Mouse (Mus musculus) lung, embryonic 16.5 days (tissue): Measurements from ENCODE around the gene Iqgap3. TPM values are rescaled to one million over a fixed set of nuclear protein-coding genes. Genes with fewer than 3 reads are reported as not detected.

Experiments
- ATAC-seq: fragments of 200-750 bp; cut with Nextera tagmentation; 2 replicates; pipeline ENCODE4 v1.8.0; 2017; ENCODE audit warnings: low read depth, mild to moderate bottlenecking, moderate library complexity
- H3K27ac ChIP-seq: fragments of 300-500 bp; sonication (generic); 2 replicates; pipeline ENCODE4 v1.5.1; 2014; ENCODE audit warnings: mild to moderate bottlenecking, control low read depth, low read length
- H3K27me3 ChIP-seq: fragments of 300-500 bp; sonication (generic); 2 replicates; pipeline ENCODE4 v1.6.1; 2014; ENCODE audit warnings: low read depth, low read length, mixed read lengths; ENCODE audit not compliant: control insufficient read depth, insufficient read depth
- H3K36me3 ChIP-seq: fragments of 300-500 bp; sonication (generic); 2 replicates; pipeline ENCODE4 v1.6.1; 2014; ENCODE audit warnings: low read length; ENCODE audit not compliant: control insufficient read depth, insufficient read depth
- H3K4me1 ChIP-seq: fragments of 300-500 bp; sonication (generic); replicated peaks from 2 replicates; pipeline ENCODE4 v1.6.1; 2014; ENCODE audit warnings: low read length, mixed read lengths; ENCODE audit not compliant: control insufficient read depth, insufficient read depth
- H3K4me2 ChIP-seq: fragments of 300-500 bp; sonication (generic); 2 replicates; pipeline ENCODE4 v1.6.1; 2014; ENCODE audit warnings: low read depth, low read length, control low read depth
- H3K4me3 ChIP-seq: fragments of 300-500 bp; sonication (generic); 2 replicates; pipeline ENCODE4 v1.5.1; 2014; ENCODE audit warnings: mild to moderate bottlenecking, low read length, control low read depth
- H3K9ac ChIP-seq: fragments of 300-500 bp; sonication (generic); 2 replicates; pipeline ENCODE4 v1.6.1; 2014; ENCODE audit warnings: low read length, control low read depth
- H3K9me3 ChIP-seq: fragments of 300-500 bp; sonication (generic); 2 replicates; pipeline ENCODE4 v1.6.1; 2016; ENCODE audit warnings: low read length; ENCODE audit not compliant: control insufficient read depth
- WGBS: fragments of 180-500 bp; shearing (Covaris S2); extraction: QIAGEN DNeasy Blood & Tissue Kit; methylation state at CpG from one replicate; pipeline ENCODE4 v1.1.7; 2014; 5-methylcytosine and 5-hydroxymethylcytosine counted together
- polyA plus RNA-seq: library from polyadenylated mRNA; unstranded; fragments of >200 nt; fragmentation: Nextera tagmentation; extraction: Ambion mirVana; gene quantifications from 2 replicates; pipeline ENCODE4 v1.2.1, GENCODE M21; 2015

The Iqgap3 gene
- polyA plus RNA-seq, 1 experiment from 2014 or later: 26.9 TPM

- Histone ChIP-seq H3K4me1 (peaks cover 6% of the 10 kb centered on the region), H3K9ac (no peak overlapping the region), H3K4me3 (no peak overlapping the region), H3K9me3 (no peaks in the 10 kb centered on the region), H3K4me2 (no peak overlapping the region), H3K36me3 (peaks cover 39% of the 10 kb centered on the region), H3K27ac (no peak overlapping the region), H3K27me3 (no peaks in the 10 kb centered on the region)
- 83% methylated on average over 1 of the region's 1 CpGs for whole genome bisulfite sequencing
- no peak for ATAC-seq
Observed at GRCm38 (mm10) chr3:88087688-88088087, 5.9 kb downstream of the Iqgap3 start.

- Histone ChIP-seq H3K4me1 (no peaks in the 10 kb centered on the region), H3K27me3 (no peaks in the 10 kb centered on the region), H3K4me2 (no peak overlapping the region), H3K9ac (no peak overlapping the region), H3K36me3 (peaks cover 51% of the 10 kb centered on the region), H3K9me3 (no peaks in the 10 kb centered on the region), H3K27ac (no peak overlapping the region), H3K4me3 (no peak overlapping the region)
- no peak for ATAC-seq
- 87% methylated on average over 7 of the region's 7 CpGs for WGBS
Observed at GRCm38 (mm10) chr3:88090106-88090505, 8.3 kb downstream of the Iqgap3 start.

GRCm38 (mm10) chr3:88090616-88091015, 8.8 kb downstream of the Iqgap3 start:
- H3K36me3 ChIP-seq: peaks cover 54% of the 10 kb centered on the region
- H3K4me3 ChIP-seq: no peak overlapping the region
- H3K27ac ChIP-seq: no peak overlapping the region
- no peaks in the 10 kb centered on the region for H3K9me3 ChIP-seq
- no peaks in the 10 kb centered on the region for H3K4me1 ChIP-seq
- WGBS: 86% methylated on average over 6 of the region's 6 CpGs
- H3K9ac ChIP-seq: no peak overlapping the region
- no peak for ATAC-seq
- H3K4me2 ChIP-seq: no peak overlapping the region
- H3K27me3 ChIP-seq: no peaks in the 10 kb centered on the region

- WGBS: 84% methylated on average over 5 of the region's 5 CpGs
- no peak overlapping the region for H3K4me2 ChIP-seq
- no peak overlapping the region for H3K27ac ChIP-seq
- H3K9me3 ChIP-seq: no peaks in the 10 kb centered on the region
- H3K9ac ChIP-seq: no peak overlapping the region
- no peak for ATAC-seq
- H3K36me3 ChIP-seq: peaks cover 62% of the 10 kb centered on the region
- no peak overlapping the region for H3K4me3 ChIP-seq
- H3K27me3 ChIP-seq: no peaks in the 10 kb centered on the region
- H3K4me1 ChIP-seq: no peaks in the 10 kb centered on the region
Observed at GRCm38 (mm10) chr3:88094126-88094525, 12.4 kb downstream of the Iqgap3 start.

GRCm38 (mm10) chr3:88097666-88098065, 15.9 kb downstream of the Iqgap3 start:
- H3K9ac ChIP-seq: no peak overlapping the region
- ATAC-seq: no peak
- WGBS: 64% methylated on average over 6 of the region's 6 CpGs
- no peaks in the 10 kb centered on the region for H3K4me1 ChIP-seq
- no peak overlapping the region for H3K27ac ChIP-seq
- no peaks in the 10 kb centered on the region for H3K27me3 ChIP-seq
- no peak overlapping the region for H3K4me3 ChIP-seq
- H3K9me3 ChIP-seq: no peaks in the 10 kb centered on the region
- no peak overlapping the region for H3K4me2 ChIP-seq
- H3K36me3 ChIP-seq: peaks cover 60% of the 10 kb centered on the region

- Histone ChIP-seq H3K4me3 (no peak overlapping the region), H3K9ac (no peak overlapping the region), H3K36me3 (peaks cover 56% of the 10 kb centered on the region), H3K27me3 (no peaks in the 10 kb centered on the region), H3K4me2 (no peak overlapping the region), H3K27ac (no peak overlapping the region), H3K9me3 (no peaks in the 10 kb centered on the region), H3K4me1 (no peaks in the 10 kb centered on the region)
- 55% methylated on average over 3 of the region's 3 CpGs for WGBS
- no peak for ATAC-seq
Observed at GRCm38 (mm10) chr3:88100251-88100650, 18.5 kb downstream of the Iqgap3 start.

- Histone ChIP-seq H3K9ac (no peak overlapping the region), H3K27ac (no peak overlapping the region), H3K4me3 (no peak overlapping the region), H3K4me2 (no peak overlapping the region), H3K9me3 (no peaks in the 10 kb centered on the region), H3K36me3 (peaks cover 61% of the 10 kb centered on the region), H3K27me3 (no peaks in the 10 kb centered on the region), H3K4me1 (no peaks in the 10 kb centered on the region)
- ATAC-seq: no peak
- WGBS: 92% methylated on average over 7 of the region's 7 CpGs
Observed at GRCm38 (mm10) chr3:88101736-88102135, 20.0 kb downstream of the Iqgap3 start.

- ATAC-seq: 0 out of 2 replicates have a peak, but pooled peaks have one; percentile 41
- 75% methylated on average over 6 of the region's 6 CpGs for WGBS
- peaks cover 56% of the 10 kb centered on the region for H3K36me3 ChIP-seq
Observed at GRCm38 (mm10) chr3:88102196-88102595, 20.4 kb downstream of the Iqgap3 start.

GRCm38 (mm10) chr3:88102611-88103010, 20.8 kb downstream of the Iqgap3 start:
- Histone ChIP-seq H3K9ac (no peak overlapping the region), H3K4me2 (no peak overlapping the region), H3K4me3 (no peak overlapping the region), H3K27me3 (no peaks in the 10 kb centered on the region), H3K4me1 (no peaks in the 10 kb centered on the region), H3K9me3 (no peaks in the 10 kb centered on the region), H3K36me3 (peaks cover 55% of the 10 kb centered on the region), H3K27ac (peak overlapping the region; percentile 51; the same call in 1 of the 2 replicates)
- no peak for ATAC-seq
- 65% methylated on average over 6 of the region's 6 CpGs for WGBS

More at GRCm38 (mm10) chr3:88102196-88102595, 20.4 kb downstream of the Iqgap3 start:
- no peak overlapping the region for H3K4me3 ChIP-seq
- H3K27me3 ChIP-seq: no peaks in the 10 kb centered on the region
- H3K4me1 ChIP-seq: no peaks in the 10 kb centered on the region
- H3K9ac ChIP-seq: no peak overlapping the region
- peak overlapping the region; percentile 51; the same call in 1 of the 2 replicates for H3K27ac ChIP-seq
- no peaks in the 10 kb centered on the region for H3K9me3 ChIP-seq
- no peak overlapping the region for H3K4me2 ChIP-seq

GRCm38 (mm10) chr3:88106126-88106525, 24.4 kb downstream of the Iqgap3 start:
- Histone ChIP-seq H3K4me2 (no peak overlapping the region), H3K9me3 (no peaks in the 10 kb centered on the region), H3K27ac (no peak overlapping the region), H3K4me3 (no peak overlapping the region), H3K4me1 (no peaks in the 10 kb centered on the region), H3K27me3 (no peaks in the 10 kb centered on the region), H3K9ac (no peak overlapping the region), H3K36me3 (peaks cover 46% of the 10 kb centered on the region)
- no peak for ATAC-seq
- WGBS: 92% methylated on average over 4 of the region's 4 CpGs
